ENCODE assay signal across 18 mouse cellular contexts in the genomic region with DNA sequence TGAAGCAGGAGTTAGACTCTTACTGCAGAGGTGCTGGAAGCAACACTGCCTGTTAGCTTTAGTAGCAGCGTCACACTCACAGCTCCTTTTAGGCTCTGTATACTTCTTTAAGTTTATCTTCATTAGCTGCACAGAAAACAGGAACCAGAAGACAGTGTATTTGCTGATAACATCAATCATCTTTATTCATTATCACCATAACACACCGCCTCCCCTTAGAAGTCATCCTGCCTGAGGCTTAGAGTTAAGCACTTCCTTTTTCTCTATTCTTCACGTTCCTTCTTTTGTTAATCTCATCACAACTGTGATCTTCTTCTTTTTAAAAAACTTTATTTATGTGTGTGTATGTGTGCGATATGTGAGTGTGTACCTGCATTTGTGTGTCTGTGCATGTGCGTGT.
DNase-seq lines count a peak whose midpoint lies in the region; ATAC-seq lines count a peak whose summit lies in the region.
"Had no signal": no experiment of that assay in that cellular context is flagged by ENCODE, and none has a peak within 500 bp of the region (broad histone marks: within the 10 kb centered on the region; RNA-seq: fewer than 3 reads in every experiment).

No protein-coding gene starts in this region.

- DNase-seq in CD4-positive, CD25-positive, alpha-beta regulatory T cell, adult 2 months (ENCODE audit: low read depth, low spot score): peak; percentile 49
- peak; percentile 66 for DNase-seq in MEL-GATA-1-ER (ENCODE audit: extremely low read depth, low read depth)
- DNase-seq in induced T-regulatory cell, adult 2 months (ENCODE audit: low read depth): peak; percentile 8
- DNase-seq in layer of hippocampus, adult 8-10 months (ENCODE audit: low spot score in 2 of 2): no peak
- no peak for DNase-seq in ovary, adult 18-20 months (ENCODE audit: low spot score)
- no peak for DNase-seq in embryo, embryonic 10.5 days (ENCODE audit: low spot score)
- DNase-seq: adrenal gland, postnatal 14 days; cerebellum, adult 11-12 months; cerebellum, adult 9-10 months; cerebellum, postnatal 25 days; gastrocnemius, postnatal 10 days; heart, postnatal 36 days; kidney, adult 8-10 months had no signal

- 0 out of 2 replicates have a peak, but pooled peaks have one; percentile 37 for ATAC-seq in megakaryocyte-erythroid progenitor cell, adult 5-6 weeks (replicated peaks; ENCODE audit: low FRiP score, low TSS enrichment, poor library complexity, severe bottlenecking)
- ATAC-seq in erythroblast, adult 5-6 weeks (replicated peaks; ENCODE audit: low FRiP score, poor library complexity, severe bottlenecking): no peak
- ATAC-seq: forebrain, embryonic 15.5 days; hindbrain, postnatal 0 days; intestine, postnatal 0 days had no signal

Comparison
In these comparisons a context has a peak if more than half of its experiments do, and no peak if none do; other contexts are left out.
1. DNase-seq: peak in CD4-positive, CD25-positive, alpha-beta regulatory T cell, adult 2 months (single experiment), MEL-GATA-1-ER (single experiment) and induced T-regulatory cell, adult 2 months (single experiment); none in layer of hippocampus, adult 8-10 months (0 of 2), ovary, adult 18-20 months (single experiment) and embryo, embryonic 10.5 days (single experiment).